ENCODE assay signal across 22 mouse cellular contexts in the genomic region with DNA sequence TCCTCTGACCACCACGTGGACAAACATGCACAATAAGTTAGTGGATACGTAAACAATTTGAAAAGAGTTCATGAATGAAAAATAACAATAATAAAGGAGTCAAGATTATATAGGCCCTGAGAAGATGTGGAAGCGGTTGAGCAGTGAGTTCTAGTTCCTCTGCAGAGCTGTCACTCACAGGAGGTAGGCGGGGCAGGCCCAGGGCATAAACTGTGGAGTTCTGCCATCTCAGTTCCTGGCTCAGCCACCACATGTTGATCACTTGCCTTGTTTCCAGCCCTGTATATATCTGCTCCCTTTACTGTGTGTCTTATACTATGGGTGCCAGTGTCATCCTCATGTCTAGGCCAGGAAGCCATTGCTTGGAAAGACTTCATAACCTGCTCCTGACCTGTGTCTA. TPM values are rescaled to one million over a fixed set of nuclear protein-coding genes. Genes with fewer than 3 reads are reported as not detected.
A peak's percentile ranks its signal among the peaks of the same experiment; 100 is the strongest.
DNase-seq lines count a peak whose midpoint lies in the region; ATAC-seq lines count a peak whose summit lies in the region.
"Had no signal": no experiment of that assay in that cellular context is flagged by ENCODE, and none has a peak within 500 bp of the region (broad histone marks: within the 10 kb centered on the region; RNA-seq: fewer than 3 reads in every experiment).

No protein-coding gene starts in this region.

- no peak overlapping the region for H3K4me3 ChIP-seq in liver, embryonic 12.5 days
- no peak overlapping the region for H3K4me3 ChIP-seq in macrophage (ENCODE audit: inconsistent target)
- H3K4me3 ChIP-seq: embryonic facial prominence, embryonic 13.5 days; forebrain, embryonic 12.5 days; heart, embryonic 10.5 days; hindbrain, embryonic 12.5 days had no signal

- H3K4me1 ChIP-seq in liver, embryonic 12.5 days = no peaks in the 10 kb centered on the region
- H3K4me1 ChIP-seq: embryonic facial prominence, embryonic 13.5 days; forebrain, embryonic 12.5 days; heart, embryonic 10.5 days; hindbrain, embryonic 12.5 days had no signal

- H3K27me3 ChIP-seq in liver, embryonic 12.5 days (replicated peaks) = no peaks in the 10 kb centered on the region
- H3K27me3 ChIP-seq: CH12.LX; embryonic facial prominence, embryonic 13.5 days; forebrain, embryonic 12.5 days; hindbrain, embryonic 12.5 days had no signal

- no peak overlapping the region for H3K9ac ChIP-seq in liver, embryonic 12.5 days
- H3K9ac ChIP-seq: embryonic facial prominence, embryonic 13.5 days; forebrain, embryonic 12.5 days; hindbrain, embryonic 12.5 days had no signal

- no peak overlapping the region for H3K27ac ChIP-seq in liver, embryonic 12.5 days
- H3K27ac ChIP-seq in macrophage = peak overlapping the region; percentile 46
- H3K27ac ChIP-seq: embryonic facial prominence, embryonic 13.5 days; forebrain, embryonic 12.5 days; heart, embryonic 10.5 days; hindbrain, embryonic 12.5 days; hindbrain, postnatal 0 days had no signal

- no peak overlapping the region for H3K4me2 ChIP-seq in liver, embryonic 12.5 days
- H3K4me2 ChIP-seq: embryonic facial prominence, embryonic 13.5 days; forebrain, embryonic 12.5 days; hindbrain, embryonic 12.5 days had no signal

- no peaks in the 10 kb centered on the region for H3K9me3 ChIP-seq in liver, embryonic 12.5 days (replicated peaks)
- H3K9me3 ChIP-seq: embryonic facial prominence, embryonic 13.5 days; forebrain, embryonic 12.5 days; heart, embryonic 10.5 days; hindbrain, embryonic 12.5 days had no signal

- no peaks in the 10 kb centered on the region for H3K79me2 ChIP-seq in macrophage (ENCODE audit: inconsistent target)

- H3K36me3 ChIP-seq in liver, embryonic 12.5 days = peaks cover 23% of the 10 kb centered on the region
- H3K36me3 ChIP-seq in macrophage (ENCODE audit: inconsistent target) = peaks cover 42% of the 10 kb centered on the region
- H3K36me3 ChIP-seq: forebrain, embryonic 12.5 days had no signal

- DNase-seq in heart, adult 11 months = peak; percentile 92
- no peak for DNase-seq in heart, adult 8-10 months (ENCODE audit: low spot score)
- peak; percentile 10 for DNase-seq in liver
- DNase-seq in adrenal gland, adult 2 months = no peak
- DNase-seq: adrenal gland, postnatal 10 days; cerebellum, adult 11-12 months; cerebellum, adult 9-10 months; cerebellum, postnatal 25 days; gastrocnemius, postnatal 14 days; heart, postnatal 10 days; heart, postnatal 4 days had no signal

- ATAC-seq in liver, embryonic 12.5 days = no peak
- ATAC-seq in CD4-positive, CD25-positive, alpha-beta regulatory T cell, adult 4 months = no peak
- ATAC-seq: forebrain, embryonic 16.5 days; hindbrain, postnatal 0 days had no signal

- WGBS in liver, embryonic 12.5 days (ENCODE audit: insufficient replicate concordance) = 79% methylated on average over 4 of the region's 4 CpGs
- 79% methylated on average over 4 of the region's 4 CpGs for WGBS in macrophage (ENCODE audit: missing documents)

RNA-seq across cellular contexts. Expression of gene Tmem87b, which starts 14.5 kb away (rescaled TPM):
- 10 to 100 TPM; 18.0 to 20.6 (median 19.3) TPM for total RNA-seq in heart, adult 8-10 months (2022)
- polyA plus RNA-seq in liver, embryonic 12.5 days (2016; fragmentation: Nextera tagmentation; extraction: Ambion mirVana) = 9.5 and 9.9 TPM in 2 replicates
- 100 to 1,000 TPM; 222 to 824 (median 423) TPM for total RNA-seq in macrophage (2018; cell fraction: chromatin; rRNA removed)
- 10 to 100 TPM; 15.6 to 61.3 (median 38.6) TPM for total RNA-seq in macrophage (2018; cell fraction: cytosol; rRNA removed)
- total RNA-seq in macrophage (2018; cell fraction: nucleus; rRNA removed) = 100 to 1,000 TPM; 117 to 458 (median 228) TPM
- polyA plus RNA-seq in macrophage (2018) = 32.3 to 57.1 TPM (median 34.6 TPM) in 3 replicates
- 10 to 100 TPM; 18.4 to 22.1 TPM for polyA plus RNA-seq in CD4-positive, CD25-positive, alpha-beta regulatory T cell, adult 4 months (2017; shearing (Covaris generic))
- total RNA-seq in adrenal gland, adult 2 months (2021) = 10 to 100 TPM; 31.6 to 34.4 TPM
- 10.8 and 14.0 TPM in 2 replicates for polyA plus RNA-seq in adrenal gland, adult 2 months (2012; rRNA removed)

RNA-seq across cellular contexts. Expression of gene Fbln7, which starts 59.3 kb away (rescaled TPM):
- total RNA-seq in heart, adult 8-10 months (2022) = 1 to 10 TPM in 1 of 4 experiments, under 1 TPM in 3; 0.26 to 1.2 (median 0.81) TPM
- 0.38 and 0.53 TPM in 2 replicates for polyA plus RNA-seq in liver, embryonic 12.5 days (2016; fragmentation: Nextera tagmentation; extraction: Ambion mirVana)
- under 1 TPM in 1 of 26 experiments, not detected in 25; 0.63 TPM for total RNA-seq in macrophage (2018; cell fraction: chromatin; rRNA removed)
- total RNA-seq in macrophage (2018; cell fraction: cytosol; rRNA removed) = under 1 TPM in 1 of 26 experiments, not detected in 25; 0.06 TPM
- total RNA-seq in macrophage (2018; cell fraction: nucleus; rRNA removed) = under 1 TPM in 1 of 26 experiments, not detected in 25; 0.24 TPM
- polyA plus RNA-seq in macrophage (2018) = not detected in 3 replicates
- not detected for polyA plus RNA-seq in CD4-positive, CD25-positive, alpha-beta regulatory T cell, adult 4 months (2017; shearing (Covaris generic))
- 1 to 10 TPM; 4.6 to 7.2 TPM for total RNA-seq in adrenal gland, adult 2 months (2021)
- 5.3 and 6.6 TPM in 2 replicates for polyA plus RNA-seq in adrenal gland, adult 2 months (2012; rRNA removed)
- total RNA-seq: CH12.LX; granulocyte monocyte progenitor cell, adult 5-6 weeks had no signal

Comparison
In these comparisons a context has a peak if more than half of its experiments do, and no peak if none do; other contexts are left out.
1. DNase-seq: peak in heart, adult 11 months (single experiment) and liver (single experiment); none in heart, adult 8-10 months (single experiment) and adrenal gland, adult 2 months (single experiment).